Mouse (Mus musculus) intestine, postnatal 0 days (tissue): ENCODE measurements around the gene Glra3. TPM values are rescaled to one million over a fixed set of nuclear protein-coding genes. Genes with fewer than 3 reads are reported as not detected.
A peak's percentile ranks its signal among the peaks of the same experiment; 100 is the strongest.

Experiments used
- ATAC-seq: fragments of 200-750 bp; cut with Nextera tagmentation; 2 replicates; pipeline ENCODE4 v1.8.0; 2017; ENCODE audit warnings: mild to moderate bottlenecking, moderate TSS enrichment, moderate library complexity
- H3K27ac ChIP-seq: fragments of 300-500 bp; sonication (generic); 2 replicates; pipeline ENCODE4 v1.5.1; 2014; ENCODE audit warnings: mild to moderate bottlenecking, low read depth, low read length, moderate library complexity
- H3K27me3 ChIP-seq: fragments of 300-500 bp; sonication (generic); replicated peaks from 2 replicates; pipeline ENCODE4 v1.6.1; 2014; ENCODE audit warnings: low read length, mixed read lengths; ENCODE audit not compliant: control insufficient read depth, insufficient read depth
- H3K36me3 ChIP-seq: fragments of 300-500 bp; sonication (generic); 2 replicates; pipeline ENCODE4 v1.6.1; 2014; ENCODE audit warnings: mild to moderate bottlenecking, moderate library complexity; ENCODE audit not compliant: control insufficient read depth, insufficient read depth
- H3K4me1 ChIP-seq: fragments of 300-500 bp; sonication (generic); replicated peaks from 2 replicates; pipeline ENCODE4 v1.6.1; 2014; ENCODE audit warnings: antibody characterized with exemption, low read length, mixed read lengths; ENCODE audit not compliant: control insufficient read depth, insufficient read depth
- H3K4me2 ChIP-seq: fragments of 300-500 bp; sonication (generic); replicated peaks from 2 replicates; pipeline ENCODE4 v1.6.1; 2014; ENCODE audit warnings: low read depth, mild to moderate bottlenecking, moderate library complexity
- H3K4me3 ChIP-seq: fragments of 300-500 bp; sonication (generic); 2 replicates; pipeline ENCODE4 v1.5.1; 2014; ENCODE audit warnings: low read depth, low read length
- H3K9ac ChIP-seq: fragments of 300-500 bp; sonication (generic); 2 replicates; pipeline ENCODE4 v1.6.1; 2014; ENCODE audit warnings: mild to moderate bottlenecking, low read depth, low read length
- H3K9me3 ChIP-seq: fragments of 300-500 bp; sonication (generic); 2 replicates; pipeline ENCODE4 v1.6.1; 2016; ENCODE audit warnings: mixed run types; ENCODE audit not compliant: control insufficient read depth
- CTCF ChIP-seq: sonication (generic); IDR thresholded peaks from 2 replicates; pipeline ENCODE4 v1.5.1; 2016; ENCODE audit warnings: low read depth, mild to moderate bottlenecking, control low read depth, antibody characterized with exemption, moderate library complexity
- WGBS: fragments of 180-500 bp; shearing (Covaris S2); extraction: QIAGEN DNeasy Blood & Tissue Kit; methylation state at CpG from one replicate; pipeline ENCODE4 v1.1.7; 2014; 5-methylcytosine and 5-hydroxymethylcytosine counted together
- polyA plus RNA-seq: library from polyadenylated mRNA; unstranded; fragments of >200 nt; fragmentation: Nextera tagmentation; extraction: Ambion mirVana; gene quantifications from 2 replicates; pipeline ENCODE4 v1.2.1, GENCODE M21; 2015

Glra3 gene
- polyA plus RNA-seq, 1 experiment from 2014 or later = not detected

- Histone ChIP-seq H3K9ac (no peak overlapping the region), H3K4me1 (no peaks in the 10 kb centered on the region), H3K9me3 (no peaks in the 10 kb centered on the region), H3K4me3 (no peak overlapping the region), H3K36me3 (no peaks in the 10 kb centered on the region), H3K27me3 (no peaks in the 10 kb centered on the region), H3K27ac (no peak overlapping the region), H3K4me2 (no peak overlapping the region)
- no peak for ATAC-seq
- WGBS = 25% methylated on average over 3 of the region's 3 CpGs
- TF ChIP-seq CTCF = peak; percentile 89
Measured at GRCm38 (mm10) chr8:56063081-56063480, 122.8 kb downstream of the Glra3 start.

- Histone ChIP-seq H3K9me3 (no peaks in the 10 kb centered on the region), H3K4me1 (no peaks in the 10 kb centered on the region), H3K4me3 (no peak overlapping the region), H3K9ac (no peak overlapping the region), H3K36me3 (no peaks in the 10 kb centered on the region), H3K4me2 (no peak overlapping the region), H3K27ac (no peak overlapping the region), H3K27me3 (no peaks in the 10 kb centered on the region)
- ATAC-seq = no peak
- WGBS = 52% methylated on average over 2 of the region's 2 CpGs
- no peak for TF ChIP-seq CTCF
Measured at GRCm38 (mm10) chr8:56070486-56071254, 130.4 kb downstream of the Glra3 start.

- ATAC-seq = no peak
- Histone ChIP-seq H3K4me2 (no peak overlapping the region), H3K4me3 (no peak overlapping the region), H3K9me3 (no peaks in the 10 kb centered on the region), H3K27me3 (no peaks in the 10 kb centered on the region), H3K9ac (no peak overlapping the region), H3K36me3 (no peaks in the 10 kb centered on the region), H3K4me1 (no peaks in the 10 kb centered on the region), H3K27ac (no peak overlapping the region)
- TF ChIP-seq CTCF = no peak
Measured at GRCm38 (mm10) chr8:56083654-56084053, 143.4 kb downstream of the Glra3 start.

GRCm38 (mm10) chr8:56094385-56094784, 154.1 kb downstream of the Glra3 start:
- Histone ChIP-seq H3K9me3 (no peaks in the 10 kb centered on the region), H3K27me3 (no peaks in the 10 kb centered on the region), H3K36me3 (no peaks in the 10 kb centered on the region), H3K27ac (no peak overlapping the region), H3K4me3 (no peak overlapping the region), H3K4me1 (no peaks in the 10 kb centered on the region), H3K9ac (no peak overlapping the region), H3K4me2 (no peak overlapping the region)
- no peak for TF ChIP-seq CTCF
- no peak for ATAC-seq

GRCm38 (mm10) chr8:56110296-56110695, 170.0 kb downstream of the Glra3 start:
- Histone ChIP-seq H3K9ac (no peak overlapping the region), H3K36me3 (no peaks in the 10 kb centered on the region), H3K4me2 (no peak overlapping the region), H3K27ac (no peak overlapping the region), H3K4me3 (no peak overlapping the region), H3K4me1 (no peaks in the 10 kb centered on the region), H3K27me3 (no peaks in the 10 kb centered on the region), H3K9me3 (no peaks in the 10 kb centered on the region)
- no peak for ATAC-seq
- TF ChIP-seq CTCF = no peak
- WGBS = 84% methylated on average over 6 of the region's 6 CpGs

- WGBS = 72% methylated on average over 2 of the region's 2 CpGs
Measured at GRCm38 (mm10) chr8:56129357-56129756, 189.1 kb downstream of the Glra3 start.

More at GRCm38 (mm10) chr8:56129357-56129756, 189.1 kb downstream of the Glra3 start:
- no peak for TF ChIP-seq CTCF
- no peak overlapping the region for H3K4me2 ChIP-seq
- H3K9me3 ChIP-seq = no peaks in the 10 kb centered on the region
- no peaks in the 10 kb centered on the region for H3K27me3 ChIP-seq
- no peaks in the 10 kb centered on the region for H3K36me3 ChIP-seq
- H3K27ac ChIP-seq = no peak overlapping the region
- H3K9ac ChIP-seq = no peak overlapping the region
- H3K4me3 ChIP-seq = no peak overlapping the region
- no peak for ATAC-seq
- H3K4me1 ChIP-seq = no peaks in the 10 kb centered on the region
